Mouse (Mus musculus) bone marrow macrophage, adult 2 months (primary cell): ENCODE data around the gene Gm49321.

Experiments used
- CTCF ChIP-seq: IDR thresholded peaks from 2 replicates; pipeline ENCODE4 v1.5.1; 2012; ENCODE audit warnings: low read depth, mild to moderate bottlenecking, low read length, moderate library complexity
- POLR2A ChIP-seq: IDR thresholded peaks from 2 replicates; pipeline ENCODE4 v1.6.1; 2012; ENCODE audit warnings: mild to moderate bottlenecking, low read depth, low read length, borderline replicate concordance

DNA sequence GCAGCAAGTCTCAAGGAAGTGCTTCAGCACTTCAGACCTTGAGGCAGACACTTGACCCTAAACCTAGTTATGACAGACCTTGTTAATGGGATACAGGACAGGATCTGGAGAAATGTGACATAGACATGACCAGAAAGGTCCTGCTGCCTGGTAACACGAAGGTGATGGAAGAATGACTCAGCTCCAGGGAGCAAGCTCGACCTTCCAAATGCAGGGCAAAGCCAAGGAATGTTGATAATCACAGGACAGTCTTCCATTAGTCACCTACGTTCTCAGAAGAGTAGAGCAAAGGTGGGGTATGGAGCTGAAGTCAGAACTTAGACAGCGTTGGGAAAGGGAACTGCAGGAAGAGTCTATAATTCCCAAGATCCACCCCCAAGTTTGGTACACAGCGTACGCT, 42.6 kb upstream of the Gm49321 start:
- no peak for TF ChIP-seq CTCF
- TF ChIP-seq POLR2A = no peak
